Mouse (Mus musculus): ENCODE results near the gene Bmp8a. TPM values are rescaled to one million over a fixed set of nuclear protein-coding genes. Genes with fewer than 3 reads are reported as not detected.

The Bmp8a gene
- polyA plus RNA-seq, 1 experiment from 2014 or later, result not detected

GRCm38 (mm10) chr4:123363555-123363954 is 20.5 kb upstream of the Bmp8a start:
- peaks cover 71% of the 10 kb centered on the region for H3K36me3 ChIP-seq (ENCODE audit: control insufficient read depth, insufficient read depth, low read length)
- no peak overlapping the region for H3K9ac ChIP-seq (replicated peaks; ENCODE audit: low read depth, low read length)
- no peak overlapping the region for H3K4me3 ChIP-seq (ENCODE audit: low read depth, low read length)
- no peaks in the 10 kb centered on the region for H3K9me3 ChIP-seq (ENCODE audit: control insufficient read depth, low read depth, low read length)
- no peak overlapping the region for H3K27ac ChIP-seq (ENCODE audit: low read length)
- WGBS, result 92% methylated on average over 4 of the region's 4 CpGs
- no peak for ATAC-seq (ENCODE audit: insufficient number of reproducible peaks, insufficient read depth, low FRiP score, low read depth)
- H3K4me2 ChIP-seq (replicated peaks; ENCODE audit: low read depth, low read length), result no peak overlapping the region
- H3K4me1 ChIP-seq (ENCODE audit: control insufficient read depth, insufficient read depth, low read length), result no peaks in the 10 kb centered on the region
- H3K27me3 ChIP-seq (ENCODE audit: control insufficient read depth, insufficient read depth, low read length), result no peaks in the 10 kb centered on the region

GRCm38 (mm10) chr4:123360771-123361170 is 17.7 kb upstream of the Bmp8a start:
- Histone ChIP-seq H3K9ac (replicated peaks; ENCODE audit: low read depth, low read length) (no peak overlapping the region), H3K27me3 (ENCODE audit: control insufficient read depth, insufficient read depth, low read length) (no peaks in the 10 kb centered on the region), H3K4me1 (ENCODE audit: control insufficient read depth, insufficient read depth, low read length) (no peaks in the 10 kb centered on the region), H3K27ac (ENCODE audit: low read length) (no peak overlapping the region), H3K4me2 (replicated peaks; ENCODE audit: low read depth, low read length) (no peak overlapping the region), H3K36me3 (ENCODE audit: control insufficient read depth, insufficient read depth, low read length) (peaks cover 65% of the 10 kb centered on the region), H3K9me3 (ENCODE audit: control insufficient read depth, low read depth, low read length) (no peaks in the 10 kb centered on the region), H3K4me3 (ENCODE audit: low read depth, low read length) (no peak overlapping the region)
- ATAC-seq (ENCODE audit: insufficient number of reproducible peaks, insufficient read depth, low FRiP score, low read depth), result no peak
- 92% methylated on average over 12 of the region's 12 CpGs for WGBS

DNA sequence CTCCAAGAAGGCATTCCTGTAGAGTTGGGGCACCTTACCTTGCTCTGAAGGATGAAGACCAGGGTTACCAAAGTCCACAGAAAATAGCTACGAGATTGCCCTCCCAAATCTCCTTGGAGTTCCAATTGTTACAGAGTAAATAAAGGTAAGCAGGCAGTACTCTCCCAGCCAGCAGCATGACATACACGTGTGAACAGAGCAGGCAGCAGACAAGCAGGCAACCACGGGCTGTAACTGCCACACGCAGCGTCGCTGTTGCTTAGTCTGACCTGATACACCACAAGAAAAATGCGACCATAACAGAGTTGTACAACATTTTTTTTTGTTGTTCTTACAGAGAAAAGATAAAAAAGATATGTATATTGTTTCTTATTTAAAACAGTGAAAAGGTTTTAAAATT is 15.6 kb upstream of the Bmp8a start:
- H3K9me3 ChIP-seq (ENCODE audit: control insufficient read depth, low read depth, low read length), result no peaks in the 10 kb centered on the region
- no peaks in the 10 kb centered on the region for H3K27me3 ChIP-seq (ENCODE audit: control insufficient read depth, insufficient read depth, low read length)
- ATAC-seq (ENCODE audit: insufficient number of reproducible peaks, insufficient read depth, low FRiP score, low read depth), result no peak
- WGBS, result 93% methylated on average over 7 of the region's 7 CpGs
- H3K36me3 ChIP-seq (ENCODE audit: control insufficient read depth, insufficient read depth, low read length), result peaks cover 68% of the 10 kb centered on the region
- H3K9ac ChIP-seq (replicated peaks; ENCODE audit: low read depth, low read length), result no peak overlapping the region
- no peaks in the 10 kb centered on the region for H3K4me1 ChIP-seq (ENCODE audit: control insufficient read depth, insufficient read depth, low read length)
- H3K27ac ChIP-seq (ENCODE audit: low read length), result no peak overlapping the region
- H3K4me3 ChIP-seq (ENCODE audit: low read depth, low read length), result no peak overlapping the region
- no peak overlapping the region for H3K4me2 ChIP-seq (replicated peaks; ENCODE audit: low read depth, low read length)

DNA sequence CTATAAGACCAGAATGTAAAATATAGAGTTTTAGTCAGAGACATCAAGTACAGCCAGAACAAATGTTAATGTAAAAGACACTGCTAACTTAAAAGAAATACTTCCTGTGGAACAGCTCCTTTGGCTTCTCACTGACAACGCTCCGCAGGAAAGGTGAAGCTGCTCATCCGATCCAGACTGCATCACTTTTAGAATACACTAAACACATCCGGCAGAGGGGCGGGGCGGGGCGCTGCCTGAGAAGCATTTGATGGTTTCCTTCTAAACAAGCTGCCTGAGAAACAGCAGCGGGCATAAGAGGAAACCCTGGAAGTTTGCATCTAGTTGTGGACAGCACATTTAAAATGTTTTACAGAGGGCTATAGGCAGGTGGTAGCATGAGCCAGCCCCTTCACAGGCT is 12.9 kb upstream of the Bmp8a start:
- WGBS, result 88% methylated on average over 8 of the region's 8 CpGs
- H3K4me3 ChIP-seq (ENCODE audit: low read depth, low read length), result no peak overlapping the region
- H3K9ac ChIP-seq (replicated peaks; ENCODE audit: low read depth, low read length), result no peak overlapping the region
- H3K27me3 ChIP-seq (ENCODE audit: control insufficient read depth, insufficient read depth, low read length), result no peaks in the 10 kb centered on the region
- H3K4me1 ChIP-seq (ENCODE audit: control insufficient read depth, insufficient read depth, low read length), result no peaks in the 10 kb centered on the region
- no peak for ATAC-seq (ENCODE audit: insufficient number of reproducible peaks, insufficient read depth, low FRiP score, low read depth)
- H3K27ac ChIP-seq (ENCODE audit: low read length), result no peak overlapping the region
- H3K4me2 ChIP-seq (replicated peaks; ENCODE audit: low read depth, low read length), result no peak overlapping the region
- H3K9me3 ChIP-seq (ENCODE audit: control insufficient read depth, low read depth, low read length), result no peaks in the 10 kb centered on the region
- H3K36me3 ChIP-seq (ENCODE audit: control insufficient read depth, insufficient read depth, low read length), result peaks cover 78% of the 10 kb centered on the region

DNA sequence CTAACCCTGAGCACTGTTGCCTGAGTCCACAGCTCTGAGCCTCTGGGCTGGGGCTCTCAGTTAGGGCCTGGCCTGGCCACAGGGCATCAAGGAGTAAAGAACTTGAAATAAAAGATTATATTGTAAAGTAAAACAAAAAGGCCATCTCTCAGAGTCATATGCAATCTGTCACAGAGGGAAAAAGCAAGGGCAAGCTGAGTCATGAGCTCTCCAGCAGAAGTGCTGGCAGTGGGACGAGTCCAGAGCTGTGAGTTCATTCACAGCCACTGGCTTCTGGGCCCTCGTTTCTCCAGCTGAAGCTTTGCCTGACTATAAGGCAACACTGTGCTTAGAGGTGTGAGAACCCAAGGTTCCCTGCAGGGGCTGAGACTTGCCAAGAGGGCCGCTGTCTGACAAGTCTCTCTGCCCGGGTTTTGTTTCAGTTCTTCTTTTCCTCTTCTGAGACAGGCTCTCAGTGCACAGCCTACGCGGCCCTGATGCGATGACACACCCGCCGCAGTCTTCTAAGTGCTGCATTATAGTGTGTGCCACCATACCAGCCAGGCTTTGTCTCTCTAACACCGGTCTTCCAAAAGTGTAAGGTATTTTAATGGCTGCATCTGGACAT is 10.3 kb upstream of the Bmp8a start:
- H3K36me3 ChIP-seq (ENCODE audit: control insufficient read depth, insufficient read depth, low read length), result peaks cover 78% of the 10 kb centered on the region
- no peaks in the 10 kb centered on the region for H3K4me1 ChIP-seq (ENCODE audit: control insufficient read depth, insufficient read depth, low read length)
- 86% methylated on average over 10 of the region's 10 CpGs for WGBS
- no peaks in the 10 kb centered on the region for H3K9me3 ChIP-seq (ENCODE audit: control insufficient read depth, low read depth, low read length)
- no peak overlapping the region for H3K9ac ChIP-seq (replicated peaks; ENCODE audit: low read depth, low read length)
- ATAC-seq (ENCODE audit: insufficient number of reproducible peaks, insufficient read depth, low FRiP score, low read depth), result no peak
- H3K27ac ChIP-seq (ENCODE audit: low read length), result no peak overlapping the region
- H3K4me3 ChIP-seq (ENCODE audit: low read depth, low read length), result no peak overlapping the region
- H3K4me2 ChIP-seq (replicated peaks; ENCODE audit: low read depth, low read length), result no peak overlapping the region
- H3K27me3 ChIP-seq (ENCODE audit: control insufficient read depth, insufficient read depth, low read length), result no peaks in the 10 kb centered on the region

DNA sequence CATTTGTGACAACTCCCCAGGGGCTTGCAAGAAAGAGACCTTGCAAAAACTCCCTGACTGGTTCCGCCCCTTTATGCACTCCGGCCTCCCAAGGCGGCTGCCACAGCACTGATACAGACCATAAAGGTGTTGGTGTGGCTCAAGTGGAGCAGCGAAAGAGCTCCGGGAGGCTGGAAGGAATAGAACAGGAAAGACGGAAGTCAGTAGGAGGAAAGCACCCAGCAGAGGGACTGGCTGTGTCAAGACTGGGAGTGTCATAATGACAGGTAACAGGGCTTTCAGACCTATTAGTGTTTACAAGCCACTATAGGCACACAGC is 378 bp upstream of the Bmp8a start:
- peak overlapping the region; percentile 84 for H3K4me2 ChIP-seq (replicated peaks; ENCODE audit: low read depth, low read length)
- no peaks in the 10 kb centered on the region; the same call in 1 of the 2 replicates for H3K36me3 ChIP-seq (ENCODE audit: control insufficient read depth, insufficient read depth, low read length)
- ATAC-seq (ENCODE audit: insufficient number of reproducible peaks, insufficient read depth, low FRiP score, low read depth), result peak; percentile 53
- H3K27ac ChIP-seq (ENCODE audit: low read length), result no peak overlapping the region
- WGBS, result 7% methylated on average over 6 of the region's 6 CpGs
- H3K9ac ChIP-seq (replicated peaks; ENCODE audit: low read depth, low read length), result no peak overlapping the region; the same call in 1 of the 2 replicates
- H3K4me1 ChIP-seq (ENCODE audit: control insufficient read depth, insufficient read depth, low read length), result no peaks in the 10 kb centered on the region; the same call in 1 of the 2 replicates
- peak overlapping the region; percentile 47 for H3K4me3 ChIP-seq (ENCODE audit: low read depth, low read length)
- no peaks in the 10 kb centered on the region for H3K9me3 ChIP-seq (ENCODE audit: control insufficient read depth, low read depth, low read length)
- peaks cover 35% of the 10 kb centered on the region for H3K27me3 ChIP-seq (ENCODE audit: control insufficient read depth, insufficient read depth, low read length)

DNA sequence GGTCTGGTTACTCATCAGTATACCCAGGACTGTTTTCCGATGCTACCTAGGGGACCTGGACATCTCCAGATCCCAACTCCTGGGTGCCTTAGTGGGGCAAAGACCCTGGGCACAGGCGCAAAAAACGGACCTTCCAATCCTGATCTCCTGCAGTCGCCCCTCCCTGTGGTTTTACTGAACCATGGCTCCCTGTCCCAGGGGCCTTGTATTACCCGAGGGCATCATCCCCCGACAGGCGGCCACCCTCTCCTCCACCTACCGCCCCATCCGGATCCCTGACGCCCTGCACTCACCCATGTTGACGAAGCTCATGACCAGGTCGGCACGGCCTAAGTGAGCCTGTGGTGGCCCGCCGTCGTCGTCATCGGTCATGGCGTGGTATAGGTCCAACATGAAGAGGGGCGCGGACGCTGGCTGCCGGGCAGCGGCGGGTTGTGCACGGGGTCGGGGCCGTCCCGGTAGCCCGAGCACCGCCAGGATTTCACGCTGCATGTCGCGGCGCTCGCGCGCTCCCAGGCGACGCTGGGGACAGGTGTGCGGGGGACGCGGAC is 886 bp downstream of the Bmp8a start:
- peaks cover 35% of the 10 kb centered on the region for H3K27me3 ChIP-seq (ENCODE audit: control insufficient read depth, insufficient read depth, low read length)
- H3K9ac ChIP-seq (replicated peaks; ENCODE audit: low read depth, low read length), result no peak overlapping the region
- H3K4me3 ChIP-seq (ENCODE audit: low read depth, low read length), result peak overlapping the region; percentile 47
- no peak overlapping the region for H3K27ac ChIP-seq (ENCODE audit: low read length)
- 3% methylated on average over 43 of the region's 43 CpGs for WGBS
- no peaks in the 10 kb centered on the region for H3K36me3 ChIP-seq (ENCODE audit: control insufficient read depth, insufficient read depth, low read length)
- H3K4me1 ChIP-seq (ENCODE audit: control insufficient read depth, insufficient read depth, low read length), result no peaks in the 10 kb centered on the region; the same call in 1 of the 2 replicates
- H3K9me3 ChIP-seq (ENCODE audit: control insufficient read depth, low read depth, low read length), result no peaks in the 10 kb centered on the region
- peak overlapping the region; percentile 84 for H3K4me2 ChIP-seq (replicated peaks; ENCODE audit: low read depth, low read length)
- peak; percentile 24; the same call in 1 of the 2 replicates for ATAC-seq (ENCODE audit: insufficient number of reproducible peaks, insufficient read depth, low FRiP score, low read depth)

- Histone ChIP-seq H3K36me3 (ENCODE audit: control insufficient read depth, insufficient read depth, low read length) (no peaks in the 10 kb centered on the region), H3K4me3 (ENCODE audit: low read depth, low read length) (no peak overlapping the region), H3K9me3 (ENCODE audit: control insufficient read depth, low read depth, low read length) (no peaks in the 10 kb centered on the region), H3K27me3 (ENCODE audit: control insufficient read depth, insufficient read depth, low read length) (peaks cover 35% of the 10 kb centered on the region), H3K27ac (ENCODE audit: low read length) (no peak overlapping the region), H3K9ac (replicated peaks; ENCODE audit: low read depth, low read length) (no peak overlapping the region), H3K4me2 (replicated peaks; ENCODE audit: low read depth, low read length) (no peak overlapping the region), H3K4me1 (ENCODE audit: control insufficient read depth, insufficient read depth, low read length) (no peaks in the 10 kb centered on the region; the same call in 1 of the 2 replicates)
- no peak for ATAC-seq (ENCODE audit: insufficient number of reproducible peaks, insufficient read depth, low FRiP score, low read depth)
- WGBS, result 70% methylated on average over 5 of the region's 5 CpGs
These were observed 2.8 kb downstream of the Bmp8a start for GRCm38 (mm10) chr4:123340232-123340631.

- Histone ChIP-seq H3K27me3 (ENCODE audit: control insufficient read depth, insufficient read depth, low read length) (peaks cover 24% of the 10 kb centered on the region), H3K4me2 (replicated peaks; ENCODE audit: low read depth, low read length) (no peak overlapping the region), H3K9ac (replicated peaks; ENCODE audit: low read depth, low read length) (no peak overlapping the region), H3K27ac (ENCODE audit: low read length) (no peak overlapping the region), H3K4me1 (ENCODE audit: control insufficient read depth, insufficient read depth, low read length) (no peaks in the 10 kb centered on the region), H3K9me3 (ENCODE audit: control insufficient read depth, low read depth, low read length) (no peaks in the 10 kb centered on the region), H3K4me3 (ENCODE audit: low read depth, low read length) (no peak overlapping the region), H3K36me3 (ENCODE audit: control insufficient read depth, insufficient read depth, low read length) (no peaks in the 10 kb centered on the region)
- no peak for ATAC-seq (ENCODE audit: insufficient number of reproducible peaks, insufficient read depth, low FRiP score, low read depth)
- WGBS, result 64% methylated on average over 4 of the region's 4 CpGs
These were observed 5.4 kb downstream of the Bmp8a start for GRCm38 (mm10) chr4:123337693-123338092.

Measured in stomach, embryonic 14.5 days (tissue).